Mouse (Mus musculus) heart, postnatal 25 days (tissue): ENCODE results near the gene Grm5. TPM values are rescaled to one million over a fixed set of nuclear protein-coding genes. Genes with fewer than 3 reads are reported as not detected.

ENCODE experiments used
- DNase-seq: peaks from one replicate; pipeline ENCODE4 v3.0.0; 2022; ENCODE audit warnings: low spot score
- intact Hi-C: fragments of 180-260 bp; cut with DNase I; formaldehyde crosslinking; loops from one replicate; pipeline ENCODE4 v1.15.1; 2025
- total RNA-seq, 2 experiments: library from RNA; stranded (reverse); gene quantifications; 2 replicates each; pipeline ENCODE4 v1.2.3; 2021

Grm5 gene
- total RNA-seq, 2 experiments from 2014 or later: not detected

GRCm38 (mm10) chr7:88129536-88130487 lies 545.8 kb downstream of the Grm5 start:
- intact Hi-C loops: no loop called here

GRCm38 (mm10) chr7:88130488-88130849 lies 546.5 kb downstream of the Grm5 start:
- DNase-seq: no peak
- intact Hi-C loops: no loop called here

More at GRCm38 (mm10) chr7:88129536-88130487, 545.8 kb downstream of the Grm5 start:
- no peak for DNase-seq

- DNase-seq: no peak
- intact Hi-C loops: no loop called here
Measured at GRCm38 (mm10) chr7:88159542-88160241, 575.7 kb downstream of the Grm5 start.

GRCm38 (mm10) chr7:88161586-88161985 lies 577.6 kb downstream of the Grm5 start:
- intact Hi-C loops: no loop called here
- DNase-seq: no peak

Other genes starting within 250 kb of the Grm5 start
- gene Tyr, start 90.7 kb upstream of the Grm5 start, total RNA-seq: not detected